Mouse (Mus musculus) heart, embryonic 15.5 days (tissue): ENCODE data around the gene Mgam. TPM values are rescaled to one million over a fixed set of nuclear protein-coding genes. Genes with fewer than 3 reads are reported as not detected.
"Not testable (repeated sequence)": the region's sequence is repeated elsewhere in the genome, so short reads cannot be mapped to it uniquely, and the experiment has no call there.

Experiments used
- ATAC-seq: fragments of 200-750 bp; cut with Nextera tagmentation; replicated peaks from 2 replicates; pipeline ENCODE4 v1.8.0; 2017; ENCODE audit warnings: low read depth, moderate TSS enrichment; ENCODE audit not compliant: insufficient number of reproducible peaks, insufficient read depth, low FRiP score
- H3K27ac ChIP-seq: fragments of 300-500 bp; sonication (generic); 2 replicates; pipeline ENCODE4 v1.5.1; 2015; ENCODE audit warnings: mild to moderate bottlenecking, inconsistent platforms
- H3K27me3 ChIP-seq: fragments of 300-500 bp; sonication (generic); 2 replicates; pipeline ENCODE4 v1.6.1; 2015; ENCODE audit warnings: inconsistent platforms
- H3K36me3 ChIP-seq: fragments of 300-500 bp; sonication (generic); 2 replicates; pipeline ENCODE4 v1.6.1; 2015; ENCODE audit warnings: mild to moderate bottlenecking, inconsistent platforms
- H3K4me1 ChIP-seq: fragments of 300-500 bp; sonication (generic); replicated peaks from 2 replicates; pipeline ENCODE4 v1.6.1; 2015; ENCODE audit warnings: inconsistent platforms
- H3K4me2 ChIP-seq: fragments of 300-500 bp; sonication (generic); 2 replicates; pipeline ENCODE4 v1.6.1; 2015; ENCODE audit warnings: inconsistent platforms, mild to moderate bottlenecking, moderate library complexity
- H3K4me3 ChIP-seq: fragments of 300-500 bp; sonication (generic); 2 replicates; pipeline ENCODE4 v1.5.1; 2015; ENCODE audit warnings: mild to moderate bottlenecking, inconsistent platforms
- H3K9ac ChIP-seq: fragments of 300-500 bp; sonication (generic); 2 replicates; pipeline ENCODE4 v1.6.1; 2015; ENCODE audit warnings: mild to moderate bottlenecking, inconsistent platforms
- H3K9me3 ChIP-seq: fragments of 300-500 bp; sonication (generic); replicated peaks from 2 replicates; pipeline ENCODE4 v1.6.1; 2016; ENCODE audit warnings: inconsistent platforms
- WGBS: fragments of 180-500 bp; shearing (Covaris S2); methylation state at CpG from one replicate; pipeline ENCODE4 v1.1.7; 2015; ENCODE audit warnings: mixed read lengths; 5-methylcytosine and 5-hydroxymethylcytosine counted together
- polyA plus RNA-seq: library from polyadenylated mRNA; unstranded; fragments of >200 nt; fragmentation: Nextera tagmentation; extraction: Ambion mirVana; gene quantifications from 2 replicates; pipeline ENCODE4 v1.2.1, GENCODE M21; 2015

Gene Mgam
- polyA plus RNA-seq, 1 experiment from 2014 or later = 0.03 TPM

DNA sequence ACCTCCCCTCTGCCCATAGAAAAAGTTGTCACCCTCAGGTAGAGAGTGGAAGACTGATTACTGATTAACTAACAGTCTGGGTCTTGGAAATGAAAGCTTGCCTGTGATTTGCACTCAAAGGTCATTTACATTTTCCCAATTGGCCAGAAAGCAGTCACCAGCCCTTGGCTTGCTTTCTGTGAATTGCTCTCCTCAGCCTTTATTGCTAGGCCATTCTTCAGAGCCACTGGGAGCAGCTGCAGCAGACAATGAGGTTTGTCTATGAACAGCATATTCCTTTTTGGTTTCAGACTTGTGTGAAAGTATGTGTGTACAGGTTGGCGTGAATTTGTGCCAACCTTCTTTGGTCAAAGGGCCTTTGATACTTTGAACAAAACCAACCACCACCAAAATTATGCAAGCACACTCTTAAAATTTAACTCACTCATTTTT lies 6.0 kb downstream of the Mgam start:
- Histone ChIP-seq H3K36me3 (no peaks in the 10 kb centered on the region), H3K27ac (no peak overlapping the region), H3K9me3 (no peaks in the 10 kb centered on the region), H3K9ac (no peak overlapping the region), H3K27me3 (no peaks in the 10 kb centered on the region), H3K4me3 (no peak overlapping the region), H3K4me1 (no peaks in the 10 kb centered on the region), H3K4me2 (no peak overlapping the region)
- no peak for ATAC-seq
- WGBS = 73% methylated on average over 1 of the region's 1 CpGs

DNA sequence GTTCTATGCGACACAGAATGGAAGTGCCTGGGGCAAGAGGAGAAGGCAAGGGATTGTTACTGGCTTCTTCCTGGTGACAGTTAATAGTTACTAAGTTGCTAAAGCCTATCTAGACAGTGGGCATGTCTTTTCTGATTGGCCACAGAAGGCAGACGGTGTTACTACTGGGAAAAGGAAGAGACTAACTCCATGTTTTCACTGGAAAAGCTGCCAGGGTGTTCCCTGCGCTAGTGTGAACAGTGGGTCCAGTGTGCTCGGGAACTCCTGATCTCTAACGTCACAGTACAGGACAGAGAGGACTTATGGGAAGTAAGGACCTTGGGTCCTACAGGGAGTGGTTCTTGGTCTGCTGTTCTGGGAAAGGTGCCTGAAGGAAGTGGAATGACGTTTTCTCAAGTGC lies 6.9 kb downstream of the Mgam start:
- Histone ChIP-seq H3K27ac (no peak overlapping the region), H3K4me3 (no peak overlapping the region), H3K36me3 (no peaks in the 10 kb centered on the region), H3K9me3 (no peaks in the 10 kb centered on the region), H3K9ac (no peak overlapping the region), H3K27me3 (no peaks in the 10 kb centered on the region), H3K4me1 (no peaks in the 10 kb centered on the region), H3K4me2 (no peak overlapping the region)
- no peak for ATAC-seq
- WGBS = 72% methylated on average over 6 of the region's 6 CpGs

DNA sequence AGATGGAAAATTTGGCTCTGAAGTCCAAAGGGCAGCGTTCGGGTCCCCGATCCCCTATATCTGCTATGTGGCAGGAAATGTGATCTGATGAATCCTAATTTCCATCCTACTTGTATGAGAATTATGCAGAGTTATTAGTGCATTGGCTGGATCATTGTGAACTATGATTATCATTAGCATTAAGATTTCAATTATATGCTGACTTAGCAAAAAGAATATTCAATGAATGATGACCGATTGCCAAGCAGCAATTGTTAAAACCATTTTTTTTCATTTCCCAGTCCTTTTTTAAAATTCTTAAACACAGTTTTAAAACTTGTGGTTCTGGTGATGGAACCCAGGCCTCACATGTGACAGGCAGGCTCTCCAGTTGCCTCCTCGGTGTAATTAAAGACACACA lies 9.1 kb downstream of the Mgam start:
- no peaks in the 10 kb centered on the region for H3K36me3 ChIP-seq
- no peaks in the 10 kb centered on the region for H3K9me3 ChIP-seq
- H3K9ac ChIP-seq = no peak overlapping the region
- no peak overlapping the region for H3K4me2 ChIP-seq
- H3K4me3 ChIP-seq = no peak overlapping the region
- H3K27ac ChIP-seq = no peak overlapping the region
- H3K4me1 ChIP-seq = no peaks in the 10 kb centered on the region
- 85% methylated on average over 5 of the region's 5 CpGs for WGBS
- H3K27me3 ChIP-seq = no peaks in the 10 kb centered on the region
- no peak for ATAC-seq

DNA sequence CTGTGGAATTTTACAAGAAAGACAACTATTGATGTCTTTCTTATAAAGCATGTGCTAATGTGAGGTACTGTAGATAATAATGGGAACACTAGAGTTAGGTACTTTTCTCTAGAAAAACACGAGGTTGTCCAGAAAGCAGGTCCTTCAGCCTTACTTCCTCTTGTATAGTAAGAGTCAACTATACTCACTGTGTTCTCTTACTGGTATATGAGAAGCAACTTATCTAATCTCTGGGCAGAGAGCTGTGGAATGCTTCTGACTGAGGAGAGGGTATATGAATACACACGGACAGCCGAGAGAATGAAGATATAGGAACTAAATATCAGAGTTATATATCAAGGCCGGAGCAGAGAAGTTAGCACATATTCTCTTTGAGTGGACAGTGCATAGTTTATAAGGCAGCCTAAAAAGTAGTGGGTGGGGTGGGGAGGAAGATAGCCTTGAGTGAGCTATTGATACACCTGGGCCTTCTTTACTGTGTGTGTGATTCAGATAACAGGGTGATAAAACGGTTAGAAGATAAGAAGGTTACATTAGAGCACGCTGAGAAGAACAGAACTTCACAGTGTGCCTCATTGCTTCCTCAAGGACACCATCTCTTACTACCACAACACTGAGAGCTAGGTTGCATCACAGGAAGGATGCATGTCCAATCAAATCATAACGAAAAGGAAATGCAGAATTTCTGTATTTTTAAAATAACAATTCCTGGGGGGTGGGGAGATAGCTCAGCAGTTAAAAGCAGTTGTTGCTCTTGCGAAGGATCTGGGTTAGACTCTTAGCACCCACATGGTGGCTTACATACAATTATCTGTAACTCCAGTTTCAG lies 12.3 kb downstream of the Mgam start:
- H3K27me3 ChIP-seq = no peaks in the 10 kb centered on the region
- H3K36me3 ChIP-seq = no peaks in the 10 kb centered on the region
- no peaks in the 10 kb centered on the region for H3K4me1 ChIP-seq
- H3K9ac ChIP-seq = no peak overlapping the region
- H3K27ac ChIP-seq = no peak overlapping the region
- H3K4me2 ChIP-seq = no peak overlapping the region
- no peaks in the 10 kb centered on the region for H3K9me3 ChIP-seq
- no peak overlapping the region for H3K4me3 ChIP-seq
- no peak for ATAC-seq
- 55% methylated on average over 8 of the region's 8 CpGs for WGBS

DNA sequence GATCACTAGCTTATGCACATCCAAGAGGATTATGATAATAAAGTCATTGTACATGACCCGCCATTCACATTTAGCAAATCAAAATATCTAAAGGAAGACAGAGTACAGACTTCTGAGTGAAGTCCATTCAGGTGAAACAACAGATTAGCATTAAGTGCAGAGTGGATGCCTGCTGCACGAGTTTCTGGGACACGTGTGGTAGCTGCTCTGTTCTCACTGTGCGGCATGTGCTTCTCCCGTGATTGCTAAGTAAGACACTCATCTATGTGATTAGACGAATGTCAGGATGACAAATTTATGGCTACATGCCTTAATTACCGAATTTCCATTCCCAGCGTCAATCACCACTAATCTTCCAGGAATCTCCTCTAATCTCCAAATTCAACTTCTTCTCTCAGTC lies 17.1 kb downstream of the Mgam start:
- ATAC-seq = no peak

DNA sequence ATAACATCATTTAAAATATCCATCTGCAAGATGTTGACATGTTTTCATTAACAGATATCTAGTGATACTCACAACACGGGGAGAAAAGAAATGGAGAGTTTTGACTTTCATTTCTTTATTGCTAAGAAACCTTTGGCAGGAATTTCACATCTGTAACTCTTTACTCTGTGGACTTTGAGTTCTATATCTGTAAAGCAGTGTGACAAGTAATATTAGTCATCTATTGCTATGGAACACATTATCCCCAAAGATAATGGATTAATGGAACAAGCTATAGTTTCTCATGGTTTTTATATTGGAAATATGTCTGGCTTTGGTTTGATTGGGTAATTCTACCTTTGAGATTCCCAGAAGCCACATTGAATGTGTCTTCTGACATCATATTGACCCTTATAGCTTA lies 22.3 kb downstream of the Mgam start:
- no peak overlapping the region for H3K27ac ChIP-seq
- WGBS = 65% methylated on average over 1 of the region's 1 CpGs
- no peak overlapping the region for H3K4me2 ChIP-seq
- H3K4me3 ChIP-seq = no peak overlapping the region
- H3K27me3 ChIP-seq = no peaks in the 10 kb centered on the region
- no peaks in the 10 kb centered on the region for H3K4me1 ChIP-seq
- no peak for ATAC-seq
- H3K36me3 ChIP-seq = no peaks in the 10 kb centered on the region
- no peak overlapping the region for H3K9ac ChIP-seq
- no peaks in the 10 kb centered on the region for H3K9me3 ChIP-seq

More for the DNA sequence above, 17.1 kb downstream of the Mgam start:
- no peaks in the 10 kb centered on the region for H3K4me1 ChIP-seq
- no peak overlapping the region for H3K27ac ChIP-seq
- H3K27me3 ChIP-seq = no peaks in the 10 kb centered on the region
- 77% methylated on average over 8 of the region's 8 CpGs for WGBS
- no peak overlapping the region for H3K4me3 ChIP-seq
- no peak overlapping the region for H3K4me2 ChIP-seq
- H3K9ac ChIP-seq = no peak overlapping the region
- H3K9me3 ChIP-seq = no peaks in the 10 kb centered on the region
- no peaks in the 10 kb centered on the region for H3K36me3 ChIP-seq

DNA sequence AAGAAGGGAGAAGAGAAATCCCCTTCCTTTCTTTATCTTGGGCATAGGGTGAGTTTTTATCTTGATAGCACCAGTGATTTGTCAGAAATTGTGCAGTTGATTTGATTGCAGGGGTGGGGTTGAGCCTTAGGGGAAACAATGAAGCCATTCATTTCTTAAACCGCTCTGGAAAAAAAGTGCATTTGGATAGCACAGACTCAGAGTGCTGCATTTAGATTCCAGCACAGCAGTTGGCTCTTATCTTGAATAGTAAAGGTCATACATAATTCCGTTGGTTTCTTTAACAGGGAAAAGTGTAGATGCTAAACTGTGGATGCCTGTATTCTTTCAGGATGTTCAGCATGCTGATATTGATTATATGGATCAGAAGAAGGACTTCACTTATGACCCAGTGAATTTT lies 32.3 kb downstream of the Mgam start:
- Histone ChIP-seq H3K36me3 (no peaks in the 10 kb centered on the region), H3K4me1 (no peaks in the 10 kb centered on the region), H3K9me3 (no peaks in the 10 kb centered on the region), H3K27ac (no peak overlapping the region), H3K27me3 (no peaks in the 10 kb centered on the region), H3K4me3 (no peak overlapping the region), H3K9ac (no peak overlapping the region), H3K4me2 (no peak overlapping the region)
- WGBS = 37% methylated on average over 2 of the region's 2 CpGs
- ATAC-seq = no peak

DNA sequence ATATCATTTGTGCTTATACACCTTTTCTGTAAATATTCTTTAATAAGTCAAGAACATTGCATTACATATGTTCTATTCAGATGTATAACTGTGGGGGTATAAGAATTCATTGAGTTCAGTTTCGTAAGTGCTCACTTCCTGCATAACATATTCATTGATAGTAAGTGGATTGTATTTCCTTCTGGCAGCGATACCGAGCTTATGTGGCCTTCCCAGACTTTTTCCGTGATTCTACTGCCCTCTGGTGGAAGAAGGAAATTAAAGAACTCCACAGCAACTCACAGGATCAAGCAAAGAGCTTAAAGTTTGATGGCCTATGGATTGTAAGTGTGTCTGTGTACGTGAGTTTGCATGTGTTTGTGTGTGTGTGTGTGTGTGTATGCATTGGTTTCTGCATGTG lies 60.5 kb downstream of the Mgam start:
- no peaks in the 10 kb centered on the region for H3K36me3 ChIP-seq
- H3K27ac ChIP-seq = no peak overlapping the region
- no peak overlapping the region for H3K9ac ChIP-seq
- H3K9me3 ChIP-seq = no peaks in the 10 kb centered on the region
- ATAC-seq = no peak
- H3K27me3 ChIP-seq = no peaks in the 10 kb centered on the region
- 11% methylated on average over 5 of the region's 5 CpGs for WGBS
- no peak overlapping the region for H3K4me3 ChIP-seq
- H3K4me2 ChIP-seq = no peak overlapping the region
- H3K4me1 ChIP-seq = no peaks in the 10 kb centered on the region

DNA sequence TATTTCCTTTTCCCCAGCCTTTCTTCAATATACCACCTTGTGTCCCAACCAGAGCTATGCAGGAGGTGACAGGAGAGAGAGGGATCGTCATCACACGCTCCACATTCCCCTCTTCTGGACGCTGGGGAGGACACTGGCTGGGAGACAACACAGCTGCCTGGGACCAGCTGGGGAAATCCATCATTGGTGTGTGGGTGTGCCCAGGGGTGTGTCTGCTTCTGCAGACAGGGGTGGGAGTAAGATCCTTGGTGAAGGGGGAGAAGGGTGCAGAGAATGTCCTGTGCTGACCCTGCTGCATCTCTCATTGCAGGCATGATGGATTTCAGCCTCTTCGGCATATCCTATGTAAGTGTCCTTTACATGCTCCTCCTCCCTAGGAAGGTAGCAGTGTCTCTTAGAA lies 63.4 kb downstream of the Mgam start:
- WGBS = 44% methylated on average over 4 of the region's 4 CpGs
- H3K4me1 ChIP-seq, H3K4me3 ChIP-seq, H3K27me3 ChIP-seq, H3K9ac ChIP-seq, H3K9me3 ChIP-seq, H3K4me2 ChIP-seq, H3K36me3 ChIP-seq, ATAC-seq, H3K27ac ChIP-seq: not testable (repeated sequence)

DNA sequence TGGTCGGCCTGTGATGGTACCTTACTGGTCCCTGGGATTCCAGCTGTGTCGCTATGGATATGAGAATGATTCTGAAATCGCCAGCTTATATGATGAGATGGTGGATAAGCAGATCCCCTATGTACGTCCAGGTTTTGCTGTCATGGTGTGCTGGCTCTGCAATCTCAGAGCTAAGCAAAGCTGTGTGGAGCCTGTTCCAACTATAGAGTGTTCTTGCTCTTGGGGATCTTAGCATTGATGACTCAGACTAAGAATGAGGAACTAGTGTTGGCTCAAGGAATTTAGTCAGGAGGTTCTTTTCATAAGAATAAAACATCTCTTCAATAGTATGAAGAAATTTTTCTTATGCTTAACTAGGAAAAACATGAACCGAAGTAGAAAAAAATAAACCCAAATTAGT lies 84.9 kb downstream of the Mgam start:
- 81% methylated on average over 5 of the region's 5 CpGs for WGBS
- not testable (repeated sequence) for H3K4me2 ChIP-seq, ATAC-seq, H3K4me3 ChIP-seq, H3K9me3 ChIP-seq, H3K27me3 ChIP-seq, H3K36me3 ChIP-seq, H3K4me1 ChIP-seq, H3K9ac ChIP-seq, H3K27ac ChIP-seq

DNA sequence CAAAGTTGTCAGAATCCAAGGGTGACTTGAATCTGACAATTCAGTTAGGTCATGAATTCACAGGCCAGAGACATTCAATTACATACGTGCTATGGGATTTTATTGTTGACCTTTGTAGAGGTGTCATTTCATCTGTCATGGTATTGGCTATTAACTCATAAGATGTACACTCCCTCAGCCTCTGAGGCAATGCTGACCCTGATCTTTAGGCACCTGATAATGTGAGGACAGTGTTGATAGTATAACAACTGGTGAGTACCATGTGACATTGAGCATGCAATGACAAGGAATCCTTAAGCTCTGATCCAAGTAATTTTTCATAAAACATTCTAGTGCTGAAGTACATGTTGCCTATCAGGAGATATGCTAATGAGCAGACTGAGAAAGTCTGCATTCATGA lies 87.1 kb downstream of the Mgam start:
- 63% methylated on average over 1 of the region's 1 CpGs for WGBS
- H3K27me3 ChIP-seq = no peaks in the 10 kb centered on the region
- no peak for ATAC-seq
- no peak overlapping the region for H3K27ac ChIP-seq
- no peaks in the 10 kb centered on the region for H3K9me3 ChIP-seq
- no peaks in the 10 kb centered on the region for H3K36me3 ChIP-seq
- no peak overlapping the region for H3K9ac ChIP-seq
- H3K4me1 ChIP-seq = no peaks in the 10 kb centered on the region
- H3K4me2 ChIP-seq = no peak overlapping the region
- H3K4me3 ChIP-seq = no peak overlapping the region

DNA sequence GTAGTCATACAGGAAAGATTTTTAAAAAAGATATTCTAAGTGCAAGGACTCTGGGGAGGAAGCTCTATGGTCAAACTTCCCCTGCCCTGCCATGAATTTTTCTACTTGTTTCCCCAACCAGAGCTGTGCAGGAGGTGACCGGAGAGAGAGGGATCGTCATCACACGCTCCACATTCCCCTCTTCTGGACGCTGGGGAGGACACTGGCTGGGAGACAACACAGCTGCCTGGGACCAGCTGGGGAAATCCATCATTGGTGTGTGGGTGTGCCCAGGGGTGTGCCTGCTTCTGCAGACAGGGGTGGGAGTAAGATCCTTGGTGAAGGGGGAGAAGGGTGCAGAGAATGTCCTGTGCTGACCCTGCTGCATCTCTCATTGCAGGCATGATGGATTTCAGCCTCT lies 99.9 kb downstream of the Mgam start:
- H3K4me1 ChIP-seq, ATAC-seq, H3K36me3 ChIP-seq, H3K27me3 ChIP-seq, H3K4me3 ChIP-seq, H3K9ac ChIP-seq, H3K9me3 ChIP-seq, H3K4me2 ChIP-seq, H3K27ac ChIP-seq: not testable (repeated sequence)
- WGBS = 42% methylated on average over 4 of the region's 4 CpGs
